Mouse (Mus musculus) brain, embryonic 14.5 days (tissue): ENCODE measurements at regions not wholly inside any gene's neighbourhood (a gene's known extent, or its start where the extent isn't known, plus 50 kb on each side); places are given as distances from the start of the nearest gene placed in this dataset.

Experiments used
- CTCF ChIP-seq: fragments of 200-500 bp; IDR thresholded peaks from 2 replicates; pipeline ENCODE4 v1.5.1; 2012; ENCODE audit warnings: inconsistent platforms, mild to moderate bottlenecking, moderate library complexity, borderline replicate concordance; ENCODE audit not compliant: insufficient read depth, insufficient read length; ENCODE audit errors: extremely low read depth
- POLR2A ChIP-seq: fragments of 200-500 bp; IDR thresholded peaks from 2 replicates; pipeline ENCODE4 v1.6.1; 2012; ENCODE audit warnings: mild to moderate bottlenecking, inconsistent platforms, borderline replicate concordance; ENCODE audit not compliant: poor library complexity, insufficient read depth, insufficient read length, severe bottlenecking; ENCODE audit errors: extremely low read depth

- no peak for TF ChIP-seq CTCF
- no peak for TF ChIP-seq POLR2A
Measured at GRCm38 (mm10) chr13:52349606-52350005, 181.5 kb downstream of the Diras2 start.
